Mouse (Mus musculus): ENCODE data around the gene Ddah2.

GRCm38 (mm10) chr17:35064378-35064877, 5.6 kb downstream of the Ddah2 start:
- TF ChIP-seq POLR2A (IDR thresholded peaks at IDR 0.05; ENCODE audit: borderline replicate concordance, extremely low read depth, insufficient read depth, insufficient read length, poor library complexity, severe bottlenecking) (no peak), CTCF (IDR thresholded peaks at IDR 0.05; ENCODE audit: borderline replicate concordance, extremely low read depth, insufficient read depth, insufficient read length) (no peak)

Data from brain, embryonic 14.5 days (tissue).